Mouse (Mus musculus): ENCODE measurements around the gene Gm19426.

DNA sequence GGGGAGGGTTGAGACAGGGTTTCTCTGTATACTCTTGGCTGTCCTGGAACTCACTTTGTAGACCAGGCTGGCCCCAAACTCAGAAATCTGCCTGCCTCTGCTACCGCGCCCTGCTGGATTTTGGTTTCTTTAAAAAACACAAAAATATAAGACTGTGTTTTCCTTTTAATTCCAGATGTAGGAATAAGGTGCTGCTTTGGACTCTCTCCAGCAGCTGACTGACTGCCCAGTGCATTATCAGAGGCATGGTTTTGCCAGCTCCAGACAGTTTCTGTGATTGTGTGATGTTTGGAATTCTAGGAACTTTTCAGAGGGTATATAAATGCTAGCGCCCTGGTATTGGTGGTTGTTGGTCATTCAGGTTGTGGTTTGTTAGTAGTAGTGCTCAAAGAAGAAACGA is 26.1 kb downstream of the Gm19426 start:
- TF ChIP-seq HCFC1 (IDR thresholded peaks at IDR 0.05; ENCODE audit: borderline replicate concordance, insufficient read depth, low read length): no peak
- no peak for TF ChIP-seq MAFK (IDR thresholded peaks at IDR 0.05; ENCODE audit: insufficient read depth, low read depth, low read length)
- no peak for TF ChIP-seq ZNF384 (IDR thresholded peaks at IDR 0.05; ENCODE audit: low read depth, low read length)
- TF ChIP-seq ZC3H11A (IDR thresholded peaks at IDR 0.05; ENCODE audit: borderline replicate concordance, low read depth, low read length): no peak

Measured in ES-E14 (cell line).